Comparison of ENCODE assay signal across 13 mouse cellular contexts in genomic region chr6:32962048-32962447, GRCm38 (mm10).
"Had no signal": no experiment of that assay in that cellular context is flagged by ENCODE, and none has a peak within 500 bp of the region (broad histone marks: within the 10 kb centered on the region; RNA-seq: fewer than 3 reads in every experiment).

No protein-coding gene starts in this region.

- H3K36me3 ChIP-seq: limb, embryonic 10.5 days; midbrain, embryonic 10.5 days; midbrain, embryonic 15.5 days; neural tube, embryonic 12.5 days; stomach, embryonic 15.5 days had no signal

- H3K4me2 ChIP-seq: liver, embryonic 11.5 days; liver, embryonic 15.5 days; midbrain, embryonic 15.5 days; neural tube, embryonic 12.5 days; stomach, embryonic 15.5 days had no signal

- H3K27me3 ChIP-seq: liver, embryonic 15.5 days; midbrain, embryonic 15.5 days; neural tube, embryonic 12.5 days; stomach, embryonic 15.5 days had no signal

- H3K9ac ChIP-seq: liver, embryonic 15.5 days; midbrain, embryonic 15.5 days; neural tube, embryonic 12.5 days; stomach, embryonic 15.5 days had no signal

- H3K9me3 ChIP-seq: limb, embryonic 10.5 days; liver, embryonic 15.5 days; midbrain, embryonic 10.5 days; midbrain, embryonic 15.5 days; neural tube, embryonic 12.5 days; stomach, embryonic 15.5 days had no signal

- DNase-seq: kidney, postnatal 10 days; lung, adult 2 months; lung, postnatal 36 days; retina, postnatal 1 day; thymus, postnatal 36 days had no signal

- H3K4me3 ChIP-seq: limb, embryonic 10.5 days; liver, embryonic 15.5 days; midbrain, embryonic 10.5 days; midbrain, embryonic 15.5 days; neural tube, embryonic 12.5 days; stomach, embryonic 15.5 days had no signal

- ATAC-seq: lung, postnatal 0 days; midbrain, embryonic 15.5 days had no signal

- H3K27ac ChIP-seq: limb, embryonic 10.5 days; liver, embryonic 15.5 days; midbrain, embryonic 10.5 days; midbrain, embryonic 15.5 days; neural tube, embryonic 12.5 days; stomach, embryonic 15.5 days had no signal

- H3K4me1 ChIP-seq: liver, embryonic 15.5 days; neural tube, embryonic 12.5 days had no signal
